Mouse (Mus musculus): ENCODE data around the gene Ubtf. TPM values are rescaled to one million over a fixed set of nuclear protein-coding genes. Genes with fewer than 3 reads are reported as not detected.
"Not testable (repeated sequence)": the region's sequence is repeated elsewhere in the genome, so short reads cannot be mapped to it uniquely, and the experiment has no call there.

Gene Ubtf
- polyA plus RNA-seq, 1 experiment from 2014 or later, result 102 TPM

GRCm38 (mm10) chr11:102284501-102285094 is 34.9 kb downstream of the Ubtf start, which contains the start of gene Tmub2:
TSS of gene Tmub2 (plus strand) at chr11:102284931.
- Histone ChIP-seq H3K27ac (peak within 1 kb of the TSS; percentile 87), H3K4me1 (peaks cover 17% of the 10 kb centered on the region), H3K4me3 (peak within 1 kb of the TSS; percentile 91), H3K9me3 (replicated peaks) (no peaks in the 10 kb centered on the region), H3K27me3 (ENCODE audit: low read depth, poor library complexity, severe bottlenecking) (no peaks in the 10 kb centered on the region), H3K36me3 (peaks cover 30% of the 10 kb centered on the region)
- peak; percentile 94 for DNase-seq (ENCODE audit: low spot score)
- under 1% methylated on average over 32 of the region's 32 CpGs for WGBS

- H3K27me3 ChIP-seq (ENCODE audit: low read depth, poor library complexity, severe bottlenecking), result no peaks in the 10 kb centered on the region
- peaks cover 23% of the 10 kb centered on the region for H3K36me3 ChIP-seq
- no peak for DNase-seq (ENCODE audit: low spot score)
- H3K4me3 ChIP-seq, result peak overlapping the region; percentile 91
- WGBS, result 88% methylated on average over 6 of the region's 6 CpGs
- peaks cover 17% of the 10 kb centered on the region for H3K4me1 ChIP-seq
- peak overlapping the region; percentile 87 for H3K27ac ChIP-seq
- H3K9me3 ChIP-seq (replicated peaks), result no peaks in the 10 kb centered on the region
These were observed 35.6 kb downstream of the Ubtf start for GRCm38 (mm10) chr11:102283922-102284321.

GRCm38 (mm10) chr11:102280267-102280666 is 39.3 kb downstream of the Ubtf start:
- H3K27ac ChIP-seq, result not testable (repeated sequence)

GRCm38 (mm10) chr11:102279595-102279994 is 39.9 kb downstream of the Ubtf start:
- Histone ChIP-seq H3K4me1 (peaks cover 27% of the 10 kb centered on the region), H3K36me3 (no peaks in the 10 kb centered on the region), H3K27me3 (ENCODE audit: low read depth, poor library complexity, severe bottlenecking) (peaks cover 15% of the 10 kb centered on the region), H3K27ac (no peak overlapping the region), H3K4me3 (no peak overlapping the region), H3K9me3 (replicated peaks) (no peaks in the 10 kb centered on the region)
- whole genome bisulfite sequencing, result 93% methylated on average over 3 of the region's 3 CpGs
- no peak for DNase-seq (ENCODE audit: low spot score)

More at GRCm38 (mm10) chr11:102280267-102280666, 39.3 kb downstream of the Ubtf start:
- WGBS, result 78% methylated on average over 6 of the region's 6 CpGs
- H3K27me3 ChIP-seq (ENCODE audit: low read depth, poor library complexity, severe bottlenecking), result peaks cover 12% of the 10 kb centered on the region
- H3K4me3 ChIP-seq; H3K36me3 ChIP-seq; H3K9me3 ChIP-seq (replicated peaks); DNase-seq (ENCODE audit: low spot score): not testable (repeated sequence)
- peaks cover 30% of the 10 kb centered on the region for H3K4me1 ChIP-seq

- WGBS, result 59% methylated on average over 11 of the region's 12 CpGs
These were observed 41.8 kb downstream of the Ubtf start for GRCm38 (mm10) chr11:102277754-102278153.

GRCm38 (mm10) chr11:102276411-102276915 is 43.1 kb downstream of the Ubtf start:
- Histone ChIP-seq H3K9me3 (replicated peaks) (no peaks in the 10 kb centered on the region), H3K4me3 (peak overlapping the region; percentile 55), H3K36me3 (no peaks in the 10 kb centered on the region), H3K27me3 (ENCODE audit: low read depth, poor library complexity, severe bottlenecking) (peaks cover 20% of the 10 kb centered on the region), H3K4me1 (peaks cover 27% of the 10 kb centered on the region), H3K27ac (peak overlapping the region; percentile 86)
- peak; percentile 77 for DNase-seq (ENCODE audit: low spot score)
- WGBS, result 2% methylated on average over 33 of the region's 33 CpGs

More at GRCm38 (mm10) chr11:102277754-102278153, 41.8 kb downstream of the Ubtf start:
- no peak overlapping the region for H3K4me3 ChIP-seq
- H3K27me3 ChIP-seq (ENCODE audit: low read depth, poor library complexity, severe bottlenecking), result peaks cover 15% of the 10 kb centered on the region
- no peak overlapping the region for H3K27ac ChIP-seq
- no peak for DNase-seq (ENCODE audit: low spot score)
- H3K4me1 ChIP-seq, result peaks cover 27% of the 10 kb centered on the region
- no peaks in the 10 kb centered on the region for H3K36me3 ChIP-seq
- no peaks in the 10 kb centered on the region for H3K9me3 ChIP-seq (replicated peaks)

GRCm38 (mm10) chr11:102268520-102269244 is 50.9 kb downstream of the Ubtf start, which contains the start of gene Asb16:
TSS of gene Asb16 (plus strand) at chr11:102268743.
- Histone ChIP-seq H3K9me3 (replicated peaks) (no peaks in the 10 kb centered on the region), H3K27ac (peak within 1 kb of the TSS; percentile 54; the same call in 1 of the 2 replicates), H3K36me3 (peaks cover 20% of the 10 kb centered on the region), H3K4me3 (peak within 1 kb of the TSS; percentile 9; the same call in 1 of the 2 replicates), H3K4me1 (peaks cover 17% of the 10 kb centered on the region), H3K27me3 (ENCODE audit: low read depth, poor library complexity, severe bottlenecking) (0 out of 2 replicates have a peak, but pooled peaks cover 5% of the 10 kb centered on the region)
- 86% methylated on average over 12 of the region's 12 CpGs for WGBS
- DNase-seq (ENCODE audit: low spot score), result no peak

GRCm38 (mm10) chr11:102267480-102267879 is 52.1 kb downstream of the Ubtf start:
- 11% methylated on average over 11 of the region's 11 CpGs for WGBS

GRCm38 (mm10) chr11:102266631-102267355 is 52.7 kb downstream of the Ubtf start:
- Histone ChIP-seq H3K27ac (peak overlapping the region; percentile 54; the same call in 1 of the 2 replicates), H3K36me3 (peaks cover 38% of the 10 kb centered on the region), H3K9me3 (replicated peaks) (no peaks in the 10 kb centered on the region), H3K4me1 (peaks cover 17% of the 10 kb centered on the region), H3K27me3 (ENCODE audit: low read depth, poor library complexity, severe bottlenecking) (no peaks in the 10 kb centered on the region), H3K4me3 (peak overlapping the region; percentile 9; the same call in 1 of the 2 replicates)
- DNase-seq (ENCODE audit: low spot score), result no peak
- WGBS, result 91% methylated on average over 8 of the region's 8 CpGs

More at GRCm38 (mm10) chr11:102267480-102267879, 52.1 kb downstream of the Ubtf start:
- Histone ChIP-seq H3K9me3 (replicated peaks) (no peaks in the 10 kb centered on the region), H3K4me3 (peak overlapping the region; percentile 9; the same call in 1 of the 2 replicates), H3K4me1 (peaks cover 17% of the 10 kb centered on the region), H3K27me3 (ENCODE audit: low read depth, poor library complexity, severe bottlenecking) (0 out of 2 replicates have a peak, but pooled peaks cover 4% of the 10 kb centered on the region), H3K27ac (peak overlapping the region; percentile 54), H3K36me3 (peaks cover 31% of the 10 kb centered on the region)
- peak; percentile 79 for DNase-seq (ENCODE audit: low spot score)

- Histone ChIP-seq H3K27me3 (ENCODE audit: low read depth, poor library complexity, severe bottlenecking) (no peaks in the 10 kb centered on the region), H3K36me3 (peaks cover 47% of the 10 kb centered on the region), H3K4me1 (peaks cover 17% of the 10 kb centered on the region), H3K27ac (0 out of 2 replicates have a peak overlapping the region, but pooled peaks have one; percentile 11), H3K9me3 (replicated peaks) (no peaks in the 10 kb centered on the region), H3K4me3 (no peak overlapping the region)
- 65% methylated on average over 14 of the region's 14 CpGs for WGBS
- DNase-seq (ENCODE audit: low spot score), result no peak
These were observed 53.7 kb downstream of the Ubtf start for GRCm38 (mm10) chr11:102265816-102266215.

GRCm38 (mm10) chr11:102263211-102263610 is 56.3 kb downstream of the Ubtf start:
- peaks cover 17% of the 10 kb centered on the region for H3K4me1 ChIP-seq
- WGBS, result 89% methylated on average over 7 of the region's 7 CpGs
- no peaks in the 10 kb centered on the region for H3K27me3 ChIP-seq (ENCODE audit: low read depth, poor library complexity, severe bottlenecking)
- H3K36me3 ChIP-seq, result peaks cover 71% of the 10 kb centered on the region
- H3K27ac ChIP-seq, result no peak overlapping the region
- H3K9me3 ChIP-seq (replicated peaks), result no peaks in the 10 kb centered on the region
- DNase-seq (ENCODE audit: low spot score), result no peak
- H3K4me3 ChIP-seq, result no peak overlapping the region

- no peak for DNase-seq (ENCODE audit: low spot score)
- peaks cover 14% of the 10 kb centered on the region for H3K4me1 ChIP-seq
- peaks cover 94% of the 10 kb centered on the region for H3K36me3 ChIP-seq
- no peak overlapping the region for H3K4me3 ChIP-seq
- no peak overlapping the region for H3K27ac ChIP-seq
- no peaks in the 10 kb centered on the region for H3K9me3 ChIP-seq (replicated peaks)
- no peaks in the 10 kb centered on the region for H3K27me3 ChIP-seq (ENCODE audit: low read depth, poor library complexity, severe bottlenecking)
- WGBS, result 93% methylated on average over 3 of the region's 3 CpGs
These were observed 61.0 kb downstream of the Ubtf start for GRCm38 (mm10) chr11:102258521-102258920.
